Mouse (Mus musculus) cortical plate, adult 2 months (tissue): ENCODE measurements around the gene R3hdm2.

ENCODE experiments used
- CTCF ChIP-seq: fragments of 200-500 bp; IDR thresholded peaks from 2 replicates; pipeline ENCODE4 v1.5.1; 2011; ENCODE audit warnings: mild to moderate bottlenecking, control low read depth, low read length; ENCODE audit not compliant: insufficient read depth; ENCODE audit errors: extremely low read depth
- POLR2A ChIP-seq: fragments of 200-500 bp; IDR thresholded peaks from 2 replicates; pipeline ENCODE4 v1.6.1; 2011; ENCODE audit warnings: mild to moderate bottlenecking, low read length, control low read depth; ENCODE audit not compliant: insufficient read depth; ENCODE audit errors: extremely low read depth

- TF ChIP-seq POLR2A (no peak), CTCF (peak; percentile 78)
Measured at GRCm38 (mm10) chr10:127341891-127342639, 38.1 kb upstream of the R3hdm2 start, which contains the start of gene Gli1.
